Mouse (Mus musculus) cerebellum, adult 2 months (tissue): ENCODE measurements around the gene Gpr119.

ENCODE experiments used
- CTCF ChIP-seq: fragments of 200-500 bp; IDR thresholded peaks from 2 replicates; pipeline ENCODE4 v1.5.1; 2011; ENCODE audit warnings: low read depth, mild to moderate bottlenecking, control low read depth, low read length, moderate library complexity, borderline replicate concordance; ENCODE audit not compliant: insufficient read depth
- POLR2A ChIP-seq: fragments of 200-500 bp; IDR thresholded peaks from 2 replicates; pipeline ENCODE4 v1.6.1; 2011; ENCODE audit warnings: low read length, control low read depth, borderline replicate concordance; ENCODE audit not compliant: insufficient read depth

GRCm38 (mm10) chrX:48683857-48684256 lies 9.6 kb upstream of the Gpr119 start:
- TF ChIP-seq CTCF (no peak), POLR2A (no peak)
